Mouse (Mus musculus) bone marrow macrophage, adult 2 months (primary cell): ENCODE measurements around the gene Casp7. TPM values are rescaled to one million over a fixed set of nuclear protein-coding genes. Genes with fewer than 3 reads are reported as not detected.

Experiments
- H3K27ac ChIP-seq: 2 replicates; pipeline ENCODE4 v1.5.1; 2012; ENCODE audit warnings: low read depth, low read length; ENCODE audit not compliant: insufficient read depth
- H3K4me1 ChIP-seq: 2 replicates; pipeline ENCODE4 v1.6.1; 2012; ENCODE audit warnings: low read length; ENCODE audit not compliant: control insufficient read depth, insufficient read depth
- H3K4me3 ChIP-seq: 2 replicates; pipeline ENCODE4 v1.5.1; 2012; ENCODE audit warnings: mild to moderate bottlenecking, low read length, moderate library complexity; ENCODE audit not compliant: insufficient read depth
- CTCF ChIP-seq: IDR thresholded peaks from 2 replicates; pipeline ENCODE4 v1.5.1; 2012; ENCODE audit warnings: low read depth, mild to moderate bottlenecking, low read length, moderate library complexity
- POLR2A ChIP-seq: IDR thresholded peaks from 2 replicates; pipeline ENCODE4 v1.6.1; 2012; ENCODE audit warnings: mild to moderate bottlenecking, low read depth, low read length, borderline replicate concordance
- polyA plus RNA-seq: library from polyadenylated mRNA; stranded (reverse); fragments of >200 nt; gene quantifications from 2 replicates; pipeline ENCODE4 v1.2.4, GENCODE M21; 2012; ENCODE audit not compliant: missing spikeins, insufficient read depth, insufficient read length

The Casp7 gene
- polyA plus RNA-seq, 1 experiment = 17.6 TPM

GRCm38 (mm10) chr19:56448784-56449183 lies 51.9 kb downstream of the Casp7 start:
- no peaks in the 10 kb centered on the region for H3K4me1 ChIP-seq
- H3K27ac ChIP-seq = no peak overlapping the region
- H3K4me3 ChIP-seq = no peak overlapping the region
- TF ChIP-seq POLR2A = no peak

GRCm38 (mm10) chr19:56449537-56449936 lies 52.6 kb downstream of the Casp7 start:
- no peak for TF ChIP-seq CTCF
- TF ChIP-seq POLR2A = no peak
- Histone ChIP-seq H3K27ac (no peak overlapping the region), H3K4me1 (no peaks in the 10 kb centered on the region), H3K4me3 (no peak overlapping the region)

- TF ChIP-seq CTCF = no peak
- TF ChIP-seq POLR2A = no peak
- Histone ChIP-seq H3K27ac (no peak overlapping the region), H3K4me1 (peaks cover 2% of the 10 kb centered on the region; the same call in 1 of the 2 replicates), H3K4me3 (no peak overlapping the region)
These were observed 54.0 kb downstream of the Casp7 start for GRCm38 (mm10) chr19:56450892-56451291.

GRCm38 (mm10) chr19:56451867-56452266 lies 54.9 kb downstream of the Casp7 start:
- Histone ChIP-seq H3K27ac (no peak overlapping the region), H3K4me3 (no peak overlapping the region), H3K4me1 (peaks cover 2% of the 10 kb centered on the region; the same call in 1 of the 2 replicates)
- no peak for TF ChIP-seq CTCF
- TF ChIP-seq POLR2A = no peak

GRCm38 (mm10) chr19:56452421-56452820 lies 55.5 kb downstream of the Casp7 start:
- Histone ChIP-seq H3K4me1 (peaks cover 2% of the 10 kb centered on the region; the same call in 1 of the 2 replicates), H3K4me3 (no peak overlapping the region), H3K27ac (no peak overlapping the region)
- no peak for TF ChIP-seq POLR2A
- no peak for TF ChIP-seq CTCF

GRCm38 (mm10) chr19:56454862-56455261 lies 57.9 kb downstream of the Casp7 start:
- Histone ChIP-seq H3K27ac (no peak overlapping the region), H3K4me1 (peaks cover 6% of the 10 kb centered on the region; the same call in 1 of the 2 replicates), H3K4me3 (no peak overlapping the region)
- TF ChIP-seq CTCF (no peak), POLR2A (no peak)

GRCm38 (mm10) chr19:56455369-56455768 lies 58.4 kb downstream of the Casp7 start:
- no peak overlapping the region for H3K27ac ChIP-seq
- no peak overlapping the region for H3K4me3 ChIP-seq
- TF ChIP-seq POLR2A (no peak), CTCF (no peak)
- H3K4me1 ChIP-seq = peaks cover 6% of the 10 kb centered on the region; the same call in 1 of the 2 replicates

GRCm38 (mm10) chr19:56457569-56457968 lies 60.6 kb downstream of the Casp7 start:
- Histone ChIP-seq H3K27ac (no peak overlapping the region), H3K4me1 (peaks cover 13% of the 10 kb centered on the region), H3K4me3 (no peak overlapping the region)
- TF ChIP-seq CTCF (no peak), POLR2A (no peak)

- no peak overlapping the region for H3K4me3 ChIP-seq
- TF ChIP-seq POLR2A (no peak), CTCF (no peak)
- no peak overlapping the region for H3K27ac ChIP-seq
- peaks cover 13% of the 10 kb centered on the region for H3K4me1 ChIP-seq
These were observed 62.5 kb downstream of the Casp7 start for GRCm38 (mm10) chr19:56459154-56460050.

- Histone ChIP-seq H3K4me1 (peaks cover 13% of the 10 kb centered on the region), H3K4me3 (no peak overlapping the region), H3K27ac (no peak overlapping the region)
- TF ChIP-seq POLR2A = no peak
- TF ChIP-seq CTCF = no peak
These were observed 63.3 kb downstream of the Casp7 start for GRCm38 (mm10) chr19:56460241-56460640.
